Mouse (Mus musculus): Measurements from ENCODE around the gene Arl4c. TPM values are rescaled to one million over a fixed set of nuclear protein-coding genes. Genes with fewer than 3 reads are reported as not detected.

Gene Arl4c
- polyA plus RNA-seq (2014; fragmentation: Nextera tagmentation; extraction: Ambion mirVana) = 19.9 and 28.0 TPM in 2 replicates

GRCm38 (mm10) chr1:88701870-88702661 lies at the start of gene Arl4c:
TSS of gene Arl4c (minus strand) at chr1:88702221.
- Histone ChIP-seq H3K4me3 (ENCODE audit: low read depth, low read length) (peak within 1 kb of the TSS; percentile 98), H3K4me2 (ENCODE audit: low read depth, low read length) (peak within 1 kb of the TSS; percentile 78), H3K27ac (ENCODE audit: low read depth, low read length) (peak within 1 kb of the TSS; percentile 98), H3K27me3 (ENCODE audit: control insufficient read depth, insufficient read depth, low read length) (no peaks in the 10 kb centered on the region), H3K9ac (replicated peaks; ENCODE audit: low read depth, low read length) (peak within 1 kb of the TSS; percentile 100), H3K9me3 (ENCODE audit: control insufficient read depth, low read length) (no peaks in the 10 kb centered on the region), H3K36me3 (ENCODE audit: control insufficient read depth, insufficient read depth, low read length) (no peaks in the 10 kb centered on the region), H3K4me1 (ENCODE audit: control insufficient read depth, insufficient read depth, low read length) (peaks cover 13% of the 10 kb centered on the region)
- ATAC-seq (ENCODE audit: low read depth) = peak; percentile 86
- WGBS = under 1% methylated on average over 72 of the region's 91 CpGs

- Histone ChIP-seq H3K27me3 (ENCODE audit: control insufficient read depth, insufficient read depth, low read length) (no peaks in the 10 kb centered on the region), H3K9me3 (ENCODE audit: control insufficient read depth, low read length) (no peaks in the 10 kb centered on the region), H3K4me2 (ENCODE audit: low read depth, low read length) (no peak overlapping the region), H3K9ac (replicated peaks; ENCODE audit: low read depth, low read length) (no peak overlapping the region), H3K27ac (ENCODE audit: low read depth, low read length) (no peak overlapping the region), H3K4me1 (ENCODE audit: control insufficient read depth, insufficient read depth, low read length) (peaks cover 6% of the 10 kb centered on the region; the same call in 1 of the 2 replicates), H3K36me3 (ENCODE audit: control insufficient read depth, insufficient read depth, low read length) (no peaks in the 10 kb centered on the region), H3K4me3 (ENCODE audit: low read depth, low read length) (no peak overlapping the region)
- ATAC-seq (ENCODE audit: low read depth) = no peak
- WGBS = 81% methylated on average over 6 of the region's 6 CpGs
These were observed 49.3 kb upstream of the Arl4c start for GRCm38 (mm10) chr1:88751332-88751731.

DNA sequence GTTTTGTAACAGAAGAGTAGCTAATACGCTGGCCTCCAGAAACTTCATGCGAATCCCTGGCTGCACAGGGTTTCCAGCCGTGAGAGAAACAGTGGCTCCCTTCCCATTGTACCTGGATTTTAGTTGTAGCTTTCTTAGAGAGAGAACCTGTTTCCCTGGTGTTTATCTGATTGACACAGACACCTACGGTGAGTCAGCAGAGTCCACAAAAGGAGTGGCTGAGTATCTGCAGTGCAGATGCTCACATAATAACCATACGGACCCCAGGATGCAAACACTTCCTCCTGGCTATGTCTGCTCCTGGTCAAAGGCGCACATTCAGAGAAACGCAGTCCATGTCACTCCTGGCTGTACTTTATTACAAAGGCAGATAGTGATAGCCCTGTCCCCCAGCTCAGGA lies 48.6 kb upstream of the Arl4c start:
- 81% methylated on average over 7 of the region's 7 CpGs for WGBS
- Histone ChIP-seq H3K9me3 (ENCODE audit: control insufficient read depth, low read length) (no peaks in the 10 kb centered on the region), H3K4me2 (ENCODE audit: low read depth, low read length) (no peak overlapping the region)

DNA sequence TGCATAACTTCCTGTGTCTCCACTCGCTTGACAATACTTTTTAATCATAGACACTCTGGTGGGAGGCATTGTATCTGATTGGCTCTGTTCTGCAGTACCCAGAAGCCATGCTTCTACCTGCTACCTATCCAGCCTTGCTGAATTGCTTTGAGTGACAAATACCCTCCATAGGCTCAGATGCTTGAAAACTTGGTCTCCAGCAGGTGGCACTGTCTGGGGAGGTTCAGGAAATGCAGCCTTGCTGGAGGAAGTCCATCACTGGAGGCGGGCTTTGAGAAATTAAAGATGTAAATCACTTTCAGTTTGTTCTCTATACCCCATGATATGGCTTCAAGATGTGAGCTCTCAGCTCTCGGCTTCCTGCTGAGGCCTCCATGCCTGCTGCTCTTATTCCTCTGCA lies 48.1 kb upstream of the Arl4c start:
- no peaks in the 10 kb centered on the region for H3K27me3 ChIP-seq (ENCODE audit: control insufficient read depth, insufficient read depth, low read length)
- H3K4me1 ChIP-seq (ENCODE audit: control insufficient read depth, insufficient read depth, low read length) = peaks cover 6% of the 10 kb centered on the region; the same call in 1 of the 2 replicates
- no peak overlapping the region for H3K4me3 ChIP-seq (ENCODE audit: low read depth, low read length)
- H3K27ac ChIP-seq (ENCODE audit: low read depth, low read length) = no peak overlapping the region
- WGBS = 84% methylated on average over 3 of the region's 3 CpGs
- H3K4me2 ChIP-seq (ENCODE audit: low read depth, low read length) = no peak overlapping the region
- ATAC-seq (ENCODE audit: low read depth) = no peak
- H3K9ac ChIP-seq (replicated peaks; ENCODE audit: low read depth, low read length) = no peak overlapping the region
- no peaks in the 10 kb centered on the region for H3K9me3 ChIP-seq (ENCODE audit: control insufficient read depth, low read length)
- H3K36me3 ChIP-seq (ENCODE audit: control insufficient read depth, insufficient read depth, low read length) = no peaks in the 10 kb centered on the region

More for the DNA sequence above, 48.6 kb upstream of the Arl4c start:
- no peak overlapping the region for H3K4me3 ChIP-seq (ENCODE audit: low read depth, low read length)
- no peak overlapping the region for H3K9ac ChIP-seq (replicated peaks; ENCODE audit: low read depth, low read length)
- no peaks in the 10 kb centered on the region for H3K27me3 ChIP-seq (ENCODE audit: control insufficient read depth, insufficient read depth, low read length)
- H3K36me3 ChIP-seq (ENCODE audit: control insufficient read depth, insufficient read depth, low read length) = no peaks in the 10 kb centered on the region
- H3K4me1 ChIP-seq (ENCODE audit: control insufficient read depth, insufficient read depth, low read length) = peaks cover 6% of the 10 kb centered on the region; the same call in 1 of the 2 replicates
- ATAC-seq (ENCODE audit: low read depth) = no peak
- no peak overlapping the region for H3K27ac ChIP-seq (ENCODE audit: low read depth, low read length)

DNA sequence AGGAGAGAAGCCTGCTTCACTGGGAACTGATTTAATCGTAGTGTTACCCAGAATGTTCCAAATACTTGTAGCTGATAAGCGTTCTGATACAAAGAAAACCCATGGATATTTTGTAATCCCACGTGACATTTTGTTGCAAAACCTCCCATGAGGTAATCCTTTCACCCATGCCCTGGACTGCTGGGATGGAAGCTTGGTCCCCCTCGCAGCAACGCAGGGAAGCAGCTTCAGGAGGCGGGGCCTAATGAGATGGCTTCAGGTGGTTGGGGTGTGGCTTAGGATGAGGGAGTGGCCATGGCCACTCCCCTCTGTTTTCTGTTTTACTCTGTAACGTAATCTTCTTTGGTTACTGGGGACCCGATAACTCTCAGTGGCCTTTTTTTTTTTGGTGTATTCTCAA lies 47.1 kb upstream of the Arl4c start:
- ATAC-seq (ENCODE audit: low read depth) = no peak
- Histone ChIP-seq H3K4me3 (ENCODE audit: low read depth, low read length) (no peak overlapping the region), H3K36me3 (ENCODE audit: control insufficient read depth, insufficient read depth, low read length) (no peaks in the 10 kb centered on the region), H3K9ac (replicated peaks; ENCODE audit: low read depth, low read length) (no peak overlapping the region), H3K27me3 (ENCODE audit: control insufficient read depth, insufficient read depth, low read length) (no peaks in the 10 kb centered on the region), H3K4me2 (ENCODE audit: low read depth, low read length) (no peak overlapping the region), H3K4me1 (ENCODE audit: control insufficient read depth, insufficient read depth, low read length) (peaks cover 6% of the 10 kb centered on the region; the same call in 1 of the 2 replicates), H3K27ac (ENCODE audit: low read depth, low read length) (no peak overlapping the region), H3K9me3 (ENCODE audit: control insufficient read depth, low read length) (no peaks in the 10 kb centered on the region)
- 77% methylated on average over 8 of the region's 8 CpGs for WGBS

DNA sequence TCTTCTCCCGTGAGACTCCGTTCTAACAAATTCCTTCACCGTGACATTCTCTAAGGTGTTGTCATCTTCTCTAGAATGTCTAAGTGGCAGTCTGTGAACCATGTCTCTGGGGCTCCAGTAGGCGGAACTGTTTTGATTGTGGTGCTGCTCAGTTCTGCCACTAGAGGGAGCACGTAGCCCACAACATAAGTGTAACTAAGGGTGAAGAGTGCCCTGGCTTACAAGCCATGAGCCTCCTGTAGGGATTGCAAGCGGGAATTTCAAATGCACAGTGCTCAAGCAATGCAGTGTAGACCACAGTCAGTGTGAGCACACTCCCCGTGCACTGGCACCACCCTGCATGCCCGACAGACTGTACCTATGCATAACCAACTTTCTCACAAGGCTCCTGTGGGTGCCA lies 43.2 kb upstream of the Arl4c start:
- H3K9me3 ChIP-seq (ENCODE audit: control insufficient read depth, low read length) = no peaks in the 10 kb centered on the region
- H3K4me3 ChIP-seq (ENCODE audit: low read depth, low read length) = no peak overlapping the region
- no peak overlapping the region for H3K9ac ChIP-seq (replicated peaks; ENCODE audit: low read depth, low read length)
- H3K4me1 ChIP-seq (ENCODE audit: control insufficient read depth, insufficient read depth, low read length) = no peaks in the 10 kb centered on the region
- 5% methylated on average over 8 of the region's 8 CpGs for WGBS
- H3K4me2 ChIP-seq (ENCODE audit: low read depth, low read length) = no peak overlapping the region
- no peak overlapping the region for H3K27ac ChIP-seq (ENCODE audit: low read depth, low read length)
- ATAC-seq (ENCODE audit: low read depth) = peak; percentile 91
- H3K36me3 ChIP-seq (ENCODE audit: control insufficient read depth, insufficient read depth, low read length) = no peaks in the 10 kb centered on the region
- H3K27me3 ChIP-seq (ENCODE audit: control insufficient read depth, insufficient read depth, low read length) = no peaks in the 10 kb centered on the region

GRCm38 (mm10) chr1:88744261-88744660 lies 42.2 kb upstream of the Arl4c start:
- no peak overlapping the region for H3K27ac ChIP-seq (ENCODE audit: low read depth, low read length)
- ATAC-seq (ENCODE audit: low read depth) = no peak
- no peak overlapping the region for H3K4me3 ChIP-seq (ENCODE audit: low read depth, low read length)
- H3K4me2 ChIP-seq (ENCODE audit: low read depth, low read length) = no peak overlapping the region
- H3K9me3 ChIP-seq (ENCODE audit: control insufficient read depth, low read length) = no peaks in the 10 kb centered on the region
- H3K36me3 ChIP-seq (ENCODE audit: control insufficient read depth, insufficient read depth, low read length) = no peaks in the 10 kb centered on the region
- 74% methylated on average over 8 of the region's 8 CpGs for WGBS
- no peaks in the 10 kb centered on the region for H3K4me1 ChIP-seq (ENCODE audit: control insufficient read depth, insufficient read depth, low read length)
- no peaks in the 10 kb centered on the region for H3K27me3 ChIP-seq (ENCODE audit: control insufficient read depth, insufficient read depth, low read length)
- no peak overlapping the region for H3K9ac ChIP-seq (replicated peaks; ENCODE audit: low read depth, low read length)

DNA sequence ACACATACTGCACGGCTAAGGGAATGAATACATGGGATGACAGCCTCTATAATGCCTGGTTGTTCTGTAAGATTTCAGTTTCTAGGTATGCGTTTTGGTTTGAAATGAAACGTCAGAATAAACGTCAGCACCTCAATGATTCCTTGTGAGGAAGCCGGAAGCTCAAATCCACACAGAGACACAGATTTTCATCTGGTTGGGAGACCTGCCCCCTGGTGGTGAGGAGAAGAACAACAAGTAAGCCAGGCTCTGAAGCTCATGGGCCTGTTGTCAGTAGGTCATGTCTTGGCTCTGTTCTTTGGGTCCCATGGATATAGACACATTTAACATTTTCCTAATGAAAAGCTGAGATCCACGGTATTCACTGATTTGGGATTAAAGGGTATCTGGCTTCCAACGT lies 40.4 kb upstream of the Arl4c start:
- Histone ChIP-seq H3K4me1 (ENCODE audit: control insufficient read depth, insufficient read depth, low read length) (no peaks in the 10 kb centered on the region), H3K27me3 (ENCODE audit: control insufficient read depth, insufficient read depth, low read length) (no peaks in the 10 kb centered on the region), H3K27ac (ENCODE audit: low read depth, low read length) (no peak overlapping the region), H3K4me3 (ENCODE audit: low read depth, low read length) (no peak overlapping the region), H3K9me3 (ENCODE audit: control insufficient read depth, low read length) (no peaks in the 10 kb centered on the region), H3K9ac (replicated peaks; ENCODE audit: low read depth, low read length) (no peak overlapping the region), H3K4me2 (ENCODE audit: low read depth, low read length) (no peak overlapping the region), H3K36me3 (ENCODE audit: control insufficient read depth, insufficient read depth, low read length) (no peaks in the 10 kb centered on the region)
- ATAC-seq (ENCODE audit: low read depth) = no peak
- 54% methylated on average over 7 of the region's 7 CpGs for WGBS

GRCm38 (mm10) chr1:88739546-88739945 lies 37.5 kb upstream of the Arl4c start:
- no peak for ATAC-seq (ENCODE audit: low read depth)
- Histone ChIP-seq H3K4me1 (ENCODE audit: control insufficient read depth, insufficient read depth, low read length) (no peaks in the 10 kb centered on the region), H3K27ac (ENCODE audit: low read depth, low read length) (no peak overlapping the region), H3K36me3 (ENCODE audit: control insufficient read depth, insufficient read depth, low read length) (no peaks in the 10 kb centered on the region), H3K27me3 (ENCODE audit: control insufficient read depth, insufficient read depth, low read length) (no peaks in the 10 kb centered on the region), H3K4me3 (ENCODE audit: low read depth, low read length) (no peak overlapping the region), H3K4me2 (ENCODE audit: low read depth, low read length) (no peak overlapping the region), H3K9ac (replicated peaks; ENCODE audit: low read depth, low read length) (no peak overlapping the region), H3K9me3 (ENCODE audit: control insufficient read depth, low read length) (no peaks in the 10 kb centered on the region)
- WGBS = 91% methylated on average over 4 of the region's 4 CpGs
